Mouse (Mus musculus) forebrain, embryonic 12.5 days (tissue): ENCODE data around the gene Lamb1. TPM values are rescaled to one million over a fixed set of nuclear protein-coding genes. Genes with fewer than 3 reads are reported as not detected.

Experiments
- ATAC-seq: fragments of 200-750 bp; cut with Nextera tagmentation; 2 replicates; pipeline ENCODE4 v1.8.0; 2017; ENCODE audit warnings: moderate TSS enrichment; ENCODE audit not compliant: low FRiP score
- H3K27ac ChIP-seq: fragments of 300-500 bp; sonication (generic); 2 replicates; pipeline ENCODE4 v1.5.1; 2016; ENCODE audit warnings: mild to moderate bottlenecking
- H3K27me3 ChIP-seq: fragments of 300-500 bp; sonication (generic); 2 replicates; pipeline ENCODE4 v1.6.1; 2016; ENCODE audit warnings: mild to moderate bottlenecking
- H3K36me3 ChIP-seq: fragments of 300-500 bp; sonication (generic); replicated peaks from 2 replicates; pipeline ENCODE4 v1.6.1; 2016; ENCODE audit warnings: mild to moderate bottlenecking
- H3K4me1 ChIP-seq: fragments of 300-500 bp; sonication (generic); 2 replicates; pipeline ENCODE4 v1.6.1; 2016
- H3K4me2 ChIP-seq: fragments of 300-500 bp; sonication (generic); 2 replicates; pipeline ENCODE4 v1.6.1; 2016; ENCODE audit warnings: mild to moderate bottlenecking, moderate library complexity
- H3K4me3 ChIP-seq: fragments of 300-500 bp; sonication (generic); replicated peaks from 2 replicates; pipeline ENCODE4 v1.5.1; 2016; ENCODE audit warnings: mild to moderate bottlenecking
- H3K9ac ChIP-seq: fragments of 300-500 bp; sonication (generic); 2 replicates; pipeline ENCODE4 v1.6.1; 2016; ENCODE audit warnings: mild to moderate bottlenecking
- H3K9me3 ChIP-seq: fragments of 300-500 bp; sonication (generic); 2 replicates; pipeline ENCODE4 v1.6.1; 2016
- WGBS: fragments of 180-500 bp; shearing (Covaris S2); methylation state at CpG from one replicate; pipeline ENCODE4 v1.1.7; 2016; 5-methylcytosine and 5-hydroxymethylcytosine counted together
- polyA plus RNA-seq: library from polyadenylated mRNA; unstranded; fragments of >200 nt; fragmentation: Nextera tagmentation; extraction: Ambion mirVana; gene quantifications from 2 replicates; pipeline ENCODE4 v1.2.1, GENCODE M21; 2016

Lamb1 gene
- polyA plus RNA-seq, 1 experiment from 2014 or later, result 25.7 TPM

DNA sequence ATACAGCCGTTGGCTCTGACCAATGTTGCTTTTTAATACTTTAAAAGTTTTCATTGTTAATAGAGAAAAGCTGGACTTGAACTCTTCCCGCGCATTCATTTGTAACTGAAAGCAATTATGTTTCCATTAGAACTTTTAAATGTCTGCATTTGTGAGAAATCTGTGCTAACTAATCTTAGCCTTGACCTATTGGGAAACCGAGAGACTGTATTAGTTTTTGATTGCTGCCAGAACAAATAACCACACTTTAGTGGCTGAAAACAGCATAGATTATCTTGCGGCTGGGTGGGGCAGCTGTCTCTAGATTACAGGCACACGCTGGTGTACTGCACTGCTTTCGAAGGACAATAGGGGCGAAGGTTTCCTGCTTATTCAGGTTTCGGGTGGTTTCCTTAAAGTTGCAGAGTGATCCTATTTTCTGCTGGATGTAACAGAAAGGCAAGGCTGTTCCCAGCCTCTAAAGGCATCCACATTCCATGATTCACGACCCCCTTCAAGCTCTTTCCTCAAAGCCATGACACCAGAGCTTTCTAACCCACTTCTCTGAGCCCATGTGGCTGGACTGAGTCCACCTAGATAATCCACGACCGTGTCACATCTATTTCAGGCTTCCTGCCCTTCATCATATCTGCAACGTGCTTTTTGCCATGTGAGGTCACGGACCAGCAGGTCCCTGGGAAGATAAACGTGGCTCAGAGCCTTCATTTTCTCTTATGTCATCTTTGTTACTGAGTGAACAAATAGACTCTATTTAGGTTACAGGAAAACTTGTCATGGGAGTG is 28.5 kb downstream of the Lamb1 start:
- ATAC-seq, result no peak
- Histone ChIP-seq H3K9ac (no peak overlapping the region), H3K9me3 (no peaks in the 10 kb centered on the region), H3K4me1 (no peaks in the 10 kb centered on the region), H3K36me3 (no peaks in the 10 kb centered on the region), H3K27me3 (no peaks in the 10 kb centered on the region), H3K4me2 (no peak overlapping the region), H3K27ac (no peak overlapping the region), H3K4me3 (no peak overlapping the region)
- 79% methylated on average over 15 of the region's 15 CpGs for WGBS

DNA sequence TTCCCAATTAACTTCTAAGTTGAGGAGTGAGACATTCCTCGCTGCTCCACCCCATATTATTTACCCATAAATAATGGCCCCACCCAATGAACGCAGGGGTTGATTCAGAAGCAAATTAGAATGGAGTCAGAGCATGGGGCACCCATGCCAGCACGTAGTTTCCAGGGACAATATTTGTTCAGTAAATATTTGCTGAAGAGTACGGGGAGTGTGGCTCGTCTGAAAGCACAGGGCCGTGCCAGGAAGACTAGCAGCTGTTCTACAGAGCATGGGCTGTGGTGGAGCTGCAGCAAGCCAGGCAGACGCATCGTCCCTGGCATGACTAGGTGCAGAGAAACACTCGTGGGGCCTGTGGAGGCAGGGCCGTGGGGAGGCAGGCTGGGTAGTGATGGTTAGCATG is 29.5 kb downstream of the Lamb1 start:
- Histone ChIP-seq H3K27ac (no peak overlapping the region), H3K4me1 (no peaks in the 10 kb centered on the region), H3K27me3 (no peaks in the 10 kb centered on the region), H3K4me3 (no peak overlapping the region), H3K9me3 (no peaks in the 10 kb centered on the region), H3K9ac (no peak overlapping the region), H3K36me3 (no peaks in the 10 kb centered on the region), H3K4me2 (no peak overlapping the region)
- WGBS, result 73% methylated on average over 10 of the region's 10 CpGs
- ATAC-seq, result no peak

DNA sequence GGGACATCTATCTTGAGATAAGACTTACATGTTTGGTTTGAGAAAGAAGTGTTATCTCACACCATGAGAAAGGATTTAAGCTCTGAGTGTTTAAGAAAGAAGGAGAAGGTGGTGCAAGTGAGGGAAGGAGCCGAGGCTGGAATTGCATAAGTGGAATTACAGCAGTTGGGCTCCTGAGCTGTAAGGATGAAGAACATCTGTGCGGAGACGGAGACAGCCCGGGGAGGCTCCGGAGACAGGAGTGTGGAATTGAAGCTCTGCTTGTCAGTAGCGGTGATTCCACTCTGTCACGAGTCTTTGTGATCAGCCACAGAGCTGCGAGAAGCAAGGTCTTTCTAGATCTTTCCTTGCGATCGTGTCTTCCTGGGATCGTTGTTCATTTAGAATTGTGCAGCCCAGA is 30.0 kb downstream of the Lamb1 start:
- Histone ChIP-seq H3K9ac (no peak overlapping the region), H3K36me3 (no peaks in the 10 kb centered on the region), H3K4me3 (no peak overlapping the region), H3K4me1 (no peaks in the 10 kb centered on the region), H3K9me3 (no peaks in the 10 kb centered on the region), H3K27ac (no peak overlapping the region), H3K4me2 (no peak overlapping the region), H3K27me3 (no peaks in the 10 kb centered on the region)
- ATAC-seq, result no peak
- whole genome bisulfite sequencing, result 91% methylated on average over 11 of the region's 11 CpGs

DNA sequence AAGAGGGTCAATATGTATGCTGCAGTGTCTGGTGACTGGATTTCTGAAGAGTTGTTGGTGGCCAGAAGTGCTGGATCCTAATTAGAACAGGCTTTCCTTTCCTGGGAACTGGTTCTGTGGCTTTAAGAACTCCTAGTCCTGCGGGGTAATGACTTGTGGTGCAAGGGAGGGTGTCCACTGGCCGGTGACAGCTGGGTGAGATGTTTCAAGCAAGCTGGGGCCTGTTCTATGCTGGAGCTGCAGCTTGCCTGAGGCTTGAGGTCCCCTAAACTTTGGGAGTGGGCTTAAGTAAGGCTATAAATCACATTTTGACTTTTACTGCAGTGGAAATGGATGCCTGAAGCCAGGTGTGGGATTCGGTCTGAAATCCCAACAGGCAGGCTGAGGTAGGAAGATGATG is 30.5 kb downstream of the Lamb1 start:
- Histone ChIP-seq H3K9me3 (no peaks in the 10 kb centered on the region), H3K4me3 (no peak overlapping the region), H3K27ac (no peak overlapping the region), H3K27me3 (no peaks in the 10 kb centered on the region), H3K4me1 (no peaks in the 10 kb centered on the region), H3K36me3 (no peaks in the 10 kb centered on the region), H3K9ac (no peak overlapping the region), H3K4me2 (no peak overlapping the region)
- 67% methylated on average over 3 of the region's 3 CpGs for WGBS
- no peak for ATAC-seq

DNA sequence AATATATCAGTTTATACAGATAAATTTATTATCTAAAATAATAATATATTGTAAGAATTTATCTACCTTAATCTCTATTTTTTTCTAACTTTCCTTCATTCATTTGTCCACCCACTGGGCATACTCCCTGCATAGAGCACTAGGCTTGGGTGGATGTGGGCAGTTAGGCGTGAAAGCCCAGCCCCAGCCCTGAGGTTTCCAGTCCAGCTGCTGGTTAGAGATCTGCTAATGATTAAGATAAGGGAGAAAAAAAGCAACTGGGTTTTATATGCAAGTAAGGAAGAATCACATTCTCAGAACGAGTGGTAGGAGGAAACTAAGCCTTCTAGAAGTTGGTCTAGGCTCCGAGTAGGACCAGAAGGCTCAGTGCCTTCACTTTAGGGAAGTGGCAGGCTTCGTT is 31.1 kb downstream of the Lamb1 start:
- WGBS, result 84% methylated on average over 4 of the region's 4 CpGs
- no peaks in the 10 kb centered on the region for H3K36me3 ChIP-seq
- no peak for ATAC-seq
- H3K4me1 ChIP-seq, result no peaks in the 10 kb centered on the region
- no peaks in the 10 kb centered on the region for H3K9me3 ChIP-seq
- no peak overlapping the region for H3K9ac ChIP-seq
- H3K4me3 ChIP-seq, result no peak overlapping the region
- no peak overlapping the region for H3K27ac ChIP-seq
- no peaks in the 10 kb centered on the region for H3K27me3 ChIP-seq
- no peak overlapping the region for H3K4me2 ChIP-seq

DNA sequence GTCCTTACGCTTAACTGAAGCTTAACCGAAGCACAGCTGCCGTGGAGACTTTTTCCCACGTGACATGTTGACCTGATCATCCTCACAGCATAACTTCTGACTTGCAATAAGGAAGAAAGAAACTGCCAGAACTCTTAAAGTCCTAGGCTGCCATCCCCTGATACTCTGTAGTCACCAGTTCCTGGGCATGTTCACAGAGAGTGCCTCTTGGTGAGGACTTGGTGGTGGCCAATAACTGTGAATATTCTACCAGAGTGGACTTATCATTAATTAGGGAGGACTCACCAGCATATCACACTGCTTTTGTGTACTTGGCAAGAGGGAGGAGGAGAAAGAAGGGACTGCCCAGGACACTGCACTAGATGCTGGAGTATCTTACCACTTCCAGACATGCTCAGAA is 33.1 kb downstream of the Lamb1 start:
- no peak for ATAC-seq
- H3K9ac ChIP-seq, result no peak overlapping the region
- WGBS, result 96% methylated on average over 4 of the region's 4 CpGs
- no peak overlapping the region for H3K4me3 ChIP-seq
- no peak overlapping the region for H3K4me2 ChIP-seq
- no peaks in the 10 kb centered on the region for H3K36me3 ChIP-seq
- H3K27ac ChIP-seq, result no peak overlapping the region
- no peaks in the 10 kb centered on the region for H3K27me3 ChIP-seq
- H3K9me3 ChIP-seq, result no peaks in the 10 kb centered on the region
- no peaks in the 10 kb centered on the region for H3K4me1 ChIP-seq

DNA sequence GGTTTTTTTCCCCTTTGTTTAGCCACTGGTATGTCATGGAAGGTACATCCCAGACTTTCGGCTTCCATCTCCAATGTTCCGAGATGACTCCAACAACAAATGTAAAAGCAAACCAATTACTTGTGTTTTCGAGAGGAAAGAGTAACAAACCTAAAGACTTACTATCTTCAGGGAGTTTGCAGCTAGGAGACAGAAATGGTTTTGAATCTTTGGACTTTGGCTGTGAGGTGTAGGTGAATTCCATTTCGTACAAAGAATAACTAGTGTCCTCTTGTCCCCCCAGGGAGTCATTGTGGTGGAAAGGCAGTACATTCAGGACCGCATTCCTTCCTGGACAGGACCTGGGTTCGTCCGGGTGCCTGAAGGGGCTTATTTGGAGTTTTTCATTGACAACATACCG is 33.5 kb downstream of the Lamb1 start:
- H3K9me3 ChIP-seq, result no peaks in the 10 kb centered on the region
- WGBS, result 85% methylated on average over 8 of the region's 8 CpGs
- ATAC-seq, result no peak
- no peaks in the 10 kb centered on the region for H3K4me1 ChIP-seq
- H3K27ac ChIP-seq, result no peak overlapping the region
- no peak overlapping the region for H3K4me3 ChIP-seq
- H3K4me2 ChIP-seq, result no peak overlapping the region
- H3K27me3 ChIP-seq, result no peaks in the 10 kb centered on the region
- H3K36me3 ChIP-seq, result no peaks in the 10 kb centered on the region
- H3K9ac ChIP-seq, result no peak overlapping the region

DNA sequence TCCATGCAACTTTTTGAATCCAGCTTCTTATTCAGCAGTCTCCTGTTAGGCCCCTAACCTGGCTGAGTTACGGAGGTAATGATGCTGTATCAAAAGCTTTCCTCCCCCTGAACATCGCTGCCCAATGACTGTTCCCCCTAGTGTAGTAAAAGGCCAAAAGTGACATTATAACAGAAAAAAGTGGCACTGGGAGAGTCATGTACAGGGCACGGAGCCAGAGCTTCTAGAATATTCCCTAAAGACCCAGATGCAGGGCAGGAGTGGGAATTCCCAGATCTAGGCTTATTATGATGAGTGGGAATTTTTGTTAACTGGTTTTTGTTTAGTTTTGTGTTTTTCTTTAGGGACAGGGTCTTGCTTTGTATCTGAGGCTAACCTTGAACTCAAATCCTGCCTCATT is 34.1 kb downstream of the Lamb1 start:
- ATAC-seq, result no peak
- WGBS, result 96% methylated on average over 3 of the region's 3 CpGs

DNA sequence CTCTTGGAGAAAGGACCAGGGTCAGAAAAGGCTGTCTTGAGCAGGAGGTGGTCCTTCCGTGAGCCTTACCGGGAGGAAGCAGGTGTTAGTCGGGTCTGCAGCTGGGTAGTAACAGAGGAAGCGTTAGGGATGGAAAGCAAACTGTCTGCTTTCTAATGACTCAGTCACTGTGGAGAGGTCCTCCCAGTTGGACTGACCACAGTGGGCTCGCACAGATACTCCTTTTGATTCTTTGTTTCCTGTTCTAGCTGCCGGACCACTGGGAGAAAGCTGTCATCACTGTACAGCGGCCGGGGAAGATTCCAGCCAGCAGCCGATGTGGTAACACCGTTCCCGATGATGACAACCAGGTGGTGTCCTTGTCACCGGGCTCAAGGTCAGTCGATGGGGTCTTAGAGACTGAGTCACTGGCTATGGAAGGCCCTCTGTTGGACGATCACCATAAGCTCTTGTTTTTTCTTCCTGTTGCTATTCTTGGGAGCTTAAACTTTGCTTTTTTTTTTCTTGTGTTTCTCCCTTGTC is 34.7 kb downstream of the Lamb1 start:
- Histone ChIP-seq H3K27ac (no peak overlapping the region), H3K4me3 (no peak overlapping the region), H3K9ac (no peak overlapping the region), H3K36me3 (no peaks in the 10 kb centered on the region), H3K27me3 (no peaks in the 10 kb centered on the region), H3K4me1 (no peaks in the 10 kb centered on the region), H3K4me2 (no peak overlapping the region), H3K9me3 (no peaks in the 10 kb centered on the region)
- WGBS, result 91% methylated on average over 14 of the region's 14 CpGs
- no peak for ATAC-seq

More for the DNA sequence above, 34.1 kb downstream of the Lamb1 start:
- no peak overlapping the region for H3K9ac ChIP-seq
- H3K4me1 ChIP-seq, result no peaks in the 10 kb centered on the region
- no peak overlapping the region for H3K4me3 ChIP-seq
- H3K27ac ChIP-seq, result no peak overlapping the region
- no peaks in the 10 kb centered on the region for H3K9me3 ChIP-seq
- no peaks in the 10 kb centered on the region for H3K36me3 ChIP-seq
- H3K27me3 ChIP-seq, result no peaks in the 10 kb centered on the region
- H3K4me2 ChIP-seq, result no peak overlapping the region

DNA sequence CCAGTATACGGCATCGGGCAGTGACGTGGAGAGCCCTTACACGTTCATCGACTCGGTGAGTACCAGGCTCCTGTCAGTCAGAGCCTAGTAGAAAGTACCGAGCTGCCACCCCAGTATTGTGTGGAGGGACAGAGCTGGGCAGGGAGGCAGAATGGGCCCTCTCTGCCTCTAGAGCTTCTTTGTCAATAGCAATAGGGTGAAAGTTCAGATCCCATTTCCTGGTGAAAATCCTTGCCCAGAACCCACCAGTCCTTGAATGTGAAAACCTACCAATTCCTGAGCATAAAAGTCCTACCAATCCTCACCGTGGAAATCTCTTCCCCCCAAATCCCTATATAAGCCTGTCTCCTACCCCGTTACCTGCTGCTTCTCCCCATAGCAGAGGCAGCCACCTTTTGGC is 35.2 kb downstream of the Lamb1 start:
- H3K27me3 ChIP-seq, result no peaks in the 10 kb centered on the region
- H3K4me2 ChIP-seq, result no peak overlapping the region
- ATAC-seq, result no peak
- H3K4me1 ChIP-seq, result no peaks in the 10 kb centered on the region
- no peak overlapping the region for H3K4me3 ChIP-seq
- 92% methylated on average over 9 of the region's 9 CpGs for WGBS
- H3K36me3 ChIP-seq, result no peaks in the 10 kb centered on the region
- no peak overlapping the region for H3K9ac ChIP-seq
- H3K9me3 ChIP-seq, result no peaks in the 10 kb centered on the region
- H3K27ac ChIP-seq, result no peak overlapping the region

DNA sequence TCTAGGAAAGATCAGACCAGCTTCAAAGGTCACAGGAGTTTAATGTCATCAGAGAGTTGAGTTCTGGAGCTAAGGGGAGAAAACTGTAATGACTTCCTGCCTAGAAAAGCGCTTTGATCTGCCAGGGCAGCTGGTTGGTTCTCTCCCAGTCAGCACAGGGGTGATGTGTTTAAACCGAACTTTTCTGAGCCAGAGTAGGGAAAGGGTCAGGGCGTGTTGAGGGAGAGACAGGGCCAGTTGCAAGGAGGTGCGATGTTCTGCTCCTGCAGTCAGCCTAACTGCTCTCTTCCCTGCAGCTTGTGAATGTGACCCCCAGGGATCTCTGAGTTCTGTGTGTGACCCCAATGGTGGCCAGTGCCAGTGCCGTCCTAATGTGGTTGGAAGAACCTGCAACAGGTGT is 37.2 kb downstream of the Lamb1 start:
- no peak overlapping the region for H3K27ac ChIP-seq
- no peaks in the 10 kb centered on the region for H3K27me3 ChIP-seq
- H3K36me3 ChIP-seq, result no peaks in the 10 kb centered on the region
- H3K4me3 ChIP-seq, result no peak overlapping the region
- H3K9ac ChIP-seq, result no peak overlapping the region
- H3K4me2 ChIP-seq, result no peak overlapping the region
- no peak for ATAC-seq
- WGBS, result 89% methylated on average over 5 of the region's 5 CpGs
- no peaks in the 10 kb centered on the region for H3K4me1 ChIP-seq
- H3K9me3 ChIP-seq, result no peaks in the 10 kb centered on the region

DNA sequence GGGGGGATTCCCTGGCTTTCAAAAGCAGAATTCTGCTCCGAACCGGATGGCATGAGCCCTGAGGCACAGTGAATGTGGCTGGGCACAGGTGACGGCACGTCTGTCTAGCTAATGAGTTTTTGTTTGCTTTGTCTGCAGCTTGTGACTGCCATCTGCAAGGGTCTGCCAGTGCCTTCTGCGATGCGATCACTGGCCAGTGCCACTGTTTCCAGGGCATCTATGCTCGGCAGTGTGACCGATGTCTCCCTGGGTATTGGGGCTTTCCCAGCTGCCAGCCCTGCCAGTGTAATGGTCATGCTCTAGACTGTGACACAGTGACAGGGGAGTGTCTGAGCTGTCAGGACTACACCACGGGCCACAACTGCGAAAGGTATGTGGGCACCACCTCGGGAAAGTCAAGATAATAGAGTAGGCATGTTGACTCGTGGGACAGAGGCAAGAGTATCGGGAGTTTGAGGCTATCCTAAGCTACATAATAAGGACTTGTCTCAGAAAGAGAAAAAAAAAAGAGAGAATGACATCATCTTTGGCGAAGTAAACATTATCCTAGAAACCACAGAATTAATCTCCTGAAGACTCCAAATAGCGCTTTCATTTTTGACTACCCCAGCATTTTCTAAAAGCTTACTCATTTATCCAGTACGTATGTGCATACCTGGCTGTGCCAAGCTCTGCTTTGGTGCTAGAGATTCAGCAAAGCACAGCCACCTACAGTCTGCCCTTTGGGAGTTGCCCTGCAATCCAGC is 37.9 kb downstream of the Lamb1 start:
- Histone ChIP-seq H3K9ac (no peak overlapping the region), H3K4me1 (no peaks in the 10 kb centered on the region), H3K27me3 (no peaks in the 10 kb centered on the region), H3K4me3 (no peak overlapping the region), H3K4me2 (no peak overlapping the region), H3K9me3 (no peaks in the 10 kb centered on the region), H3K27ac (no peak overlapping the region), H3K36me3 (no peaks in the 10 kb centered on the region)
- WGBS, result 85% methylated on average over 16 of the region's 16 CpGs
- no peak for ATAC-seq
